20 mouse cellular contexts compared by ENCODE assay signal in the genomic region with DNA sequence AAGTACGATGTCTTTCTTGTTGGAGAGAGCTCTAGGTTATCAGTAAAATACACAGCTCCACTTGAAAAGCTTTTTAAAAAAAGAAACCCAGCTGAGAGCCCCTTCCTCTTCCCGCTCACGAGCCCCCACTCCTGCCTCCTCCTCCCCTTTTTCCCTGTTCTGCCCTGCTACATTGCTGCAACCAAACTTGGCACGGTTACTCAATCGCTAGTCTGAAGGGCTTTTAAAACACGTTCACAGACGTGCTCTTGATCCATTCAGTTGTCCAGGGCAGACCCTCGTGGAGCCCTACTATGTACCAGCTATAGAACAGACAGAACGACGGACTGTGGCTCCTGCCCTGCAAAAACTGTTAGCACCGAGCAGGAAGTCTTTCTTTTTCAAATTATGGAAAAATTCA.
DNase-seq lines count a peak whose midpoint lies in the region; ATAC-seq lines count a peak whose summit lies in the region.
"Had no signal": no experiment of that assay in that cellular context is flagged by ENCODE, and none has a peak within 500 bp of the region (broad histone marks: within the 10 kb centered on the region; RNA-seq: fewer than 3 reads in every experiment).

No protein-coding gene starts in this region.

- peaks cover 46% of the 10 kb centered on the region for H3K4me1 ChIP-seq in forebrain, embryonic 13.5 days
- peaks cover 69% of the 10 kb centered on the region for H3K4me1 ChIP-seq in forebrain, embryonic 10.5 days
- H3K4me1 ChIP-seq in hindbrain, embryonic 10.5 days (replicated peaks), result peaks cover 62% of the 10 kb centered on the region
- H3K4me1 ChIP-seq in hindbrain, embryonic 11.5 days (replicated peaks; ENCODE audit: control insufficient read depth, insufficient read depth, low read length), result no peaks in the 10 kb centered on the region; the same call in 1 of the 2 replicates
- H3K4me1 ChIP-seq in neural tube, embryonic 15.5 days, result peaks cover 29% of the 10 kb centered on the region

- H3K9ac ChIP-seq in forebrain, embryonic 13.5 days, result 0 out of 2 replicates have a peak overlapping the region, but pooled peaks have one; percentile 22
- no peak overlapping the region for H3K9ac ChIP-seq in hindbrain, embryonic 11.5 days (ENCODE audit: low read depth, low read length)
- no peak overlapping the region for H3K9ac ChIP-seq in neural tube, embryonic 15.5 days (replicated peaks)
- H3K9ac ChIP-seq: embryonic facial prominence, embryonic 13.5 days; forebrain, embryonic 15.5 days; heart, embryonic 12.5 days; hindbrain, embryonic 15.5 days had no signal

- no peaks in the 10 kb centered on the region for H3K9me3 ChIP-seq in forebrain, embryonic 13.5 days (replicated peaks)
- H3K9me3 ChIP-seq in forebrain, embryonic 10.5 days, result no peaks in the 10 kb centered on the region
- H3K9me3 ChIP-seq in hindbrain, embryonic 10.5 days, result no peaks in the 10 kb centered on the region
- H3K9me3 ChIP-seq in hindbrain, embryonic 11.5 days (ENCODE audit: control insufficient read depth, low read length), result no peaks in the 10 kb centered on the region
- H3K9me3 ChIP-seq in neural tube, embryonic 15.5 days (replicated peaks), result no peaks in the 10 kb centered on the region
- H3K9me3 ChIP-seq: embryonic facial prominence, embryonic 13.5 days; forebrain, embryonic 15.5 days; G1E; heart, embryonic 12.5 days; hindbrain, embryonic 15.5 days had no signal

- no peaks in the 10 kb centered on the region for H3K36me3 ChIP-seq in forebrain, embryonic 13.5 days (ENCODE audit: poor library complexity, severe bottlenecking)
- no peaks in the 10 kb centered on the region for H3K36me3 ChIP-seq in forebrain, embryonic 10.5 days (replicated peaks)
- H3K36me3 ChIP-seq in hindbrain, embryonic 10.5 days, result no peaks in the 10 kb centered on the region
- H3K36me3 ChIP-seq in hindbrain, embryonic 11.5 days (ENCODE audit: control insufficient read depth, insufficient read depth, low read length), result no peaks in the 10 kb centered on the region
- H3K36me3 ChIP-seq in neural tube, embryonic 15.5 days, result no peaks in the 10 kb centered on the region
- H3K36me3 ChIP-seq: embryonic facial prominence, embryonic 13.5 days; forebrain, embryonic 15.5 days; G1E; heart, embryonic 12.5 days; hindbrain, embryonic 15.5 days had no signal

- WGBS in forebrain, embryonic 13.5 days, result 45% methylated on average over 11 of the region's 11 CpGs
- WGBS in forebrain, embryonic 10.5 days, result 67% methylated on average over 11 of the region's 11 CpGs
- 72% methylated on average over 11 of the region's 11 CpGs for WGBS in hindbrain, embryonic 10.5 days
- WGBS in hindbrain, embryonic 11.5 days, result 72% methylated on average over 11 of the region's 11 CpGs
- WGBS in neural tube, embryonic 15.5 days, result 62% methylated on average over 11 of the region's 11 CpGs

- no peaks in the 10 kb centered on the region for H3K27me3 ChIP-seq in forebrain, embryonic 13.5 days
- H3K27me3 ChIP-seq in forebrain, embryonic 10.5 days (ENCODE audit: poor library complexity, severe bottlenecking), result 0 out of 2 replicates have a peak, but pooled peaks cover 9% of the 10 kb centered on the region
- H3K27me3 ChIP-seq in hindbrain, embryonic 10.5 days (ENCODE audit: insufficient read depth, poor library complexity, severe bottlenecking), result no peaks in the 10 kb centered on the region
- no peaks in the 10 kb centered on the region for H3K27me3 ChIP-seq in hindbrain, embryonic 11.5 days (ENCODE audit: control insufficient read depth, insufficient read depth, low read length)
- no peaks in the 10 kb centered on the region for H3K27me3 ChIP-seq in neural tube, embryonic 15.5 days (replicated peaks)
- H3K27me3 ChIP-seq: embryonic facial prominence, embryonic 13.5 days; forebrain, embryonic 15.5 days; hindbrain, embryonic 15.5 days had no signal

- no peak overlapping the region for H3K27ac ChIP-seq in forebrain, embryonic 13.5 days
- H3K27ac ChIP-seq in forebrain, embryonic 10.5 days, result no peak overlapping the region
- 0 out of 2 replicates have a peak overlapping the region, but pooled peaks have one; percentile 8 for H3K27ac ChIP-seq in hindbrain, embryonic 10.5 days
- H3K27ac ChIP-seq in hindbrain, embryonic 11.5 days (ENCODE audit: low read depth, low read length), result no peak overlapping the region
- H3K27ac ChIP-seq in neural tube, embryonic 15.5 days (replicated peaks), result peak overlapping the region; percentile 79; the same call in 1 of the 2 replicates
- H3K27ac ChIP-seq: embryonic facial prominence, embryonic 13.5 days had no signal

- no peak for ATAC-seq in forebrain, embryonic 13.5 days
- no peak for ATAC-seq in hindbrain, embryonic 11.5 days (ENCODE audit: low FRiP score)
- ATAC-seq in neural tube, embryonic 15.5 days (ENCODE audit: low FRiP score), result no peak
- ATAC-seq: CD4-positive, CD25-positive, alpha-beta regulatory T cell, adult 4 months; forebrain, embryonic 15.5 days; intestine, embryonic 16.5 days had no signal

- H3K4me3 ChIP-seq in forebrain, embryonic 13.5 days, result no peak overlapping the region
- no peak overlapping the region for H3K4me3 ChIP-seq in forebrain, embryonic 10.5 days
- H3K4me3 ChIP-seq in hindbrain, embryonic 10.5 days, result no peak overlapping the region
- no peak overlapping the region for H3K4me3 ChIP-seq in hindbrain, embryonic 11.5 days (ENCODE audit: low read depth, low read length)
- no peak overlapping the region for H3K4me3 ChIP-seq in neural tube, embryonic 15.5 days (replicated peaks)
- H3K4me3 ChIP-seq: embryonic facial prominence, embryonic 13.5 days; forebrain, embryonic 15.5 days; heart, embryonic 12.5 days; hindbrain, embryonic 15.5 days had no signal

- DNase-seq in forebrain, embryonic 10.5 days (ENCODE audit: extremely low spot score, low spot score), result no peak
- no peak for DNase-seq in hindbrain, embryonic 10.5 days (ENCODE audit: low spot score)
- DNase-seq in hindbrain, embryonic 11.5 days (ENCODE audit: low spot score), result no peak
- DNase-seq in neural tube, embryonic 10.5 days (ENCODE audit: extremely low spot score, low spot score), result no peak
- no peak for DNase-seq in cerebellum, adult 11 months
- DNase-seq: adrenal gland, adult 8-10 months; adrenal gland, postnatal 36 days; B cell, adult 2 months; cerebellum, adult 11-12 months; cerebellum, adult 9-10 months; cerebellum, postnatal 36 days had no signal

- H3K4me2 ChIP-seq in forebrain, embryonic 13.5 days, result no peak overlapping the region
- no peak overlapping the region for H3K4me2 ChIP-seq in hindbrain, embryonic 11.5 days (replicated peaks; ENCODE audit: low read depth, low read length)
- no peak overlapping the region for H3K4me2 ChIP-seq in neural tube, embryonic 15.5 days
- H3K4me2 ChIP-seq: embryonic facial prominence, embryonic 13.5 days; forebrain, embryonic 15.5 days; heart, embryonic 12.5 days; hindbrain, embryonic 15.5 days had no signal

Comparison
In these comparisons a context has a peak if more than half of its experiments do, and no peak if none do; other contexts are left out.
1. H3K27ac ChIP-seq: peak in hindbrain, embryonic 10.5 days (single experiment) and neural tube, embryonic 15.5 days (single experiment); none in forebrain, embryonic 13.5 days (single experiment), forebrain, embryonic 10.5 days (single experiment) and hindbrain, embryonic 11.5 days (single experiment).